Mouse (Mus musculus): ENCODE results near the gene Acadvl. TPM values are rescaled to one million over a fixed set of nuclear protein-coding genes. Genes with fewer than 3 reads are reported as not detected.

The Acadvl gene
- polyA plus RNA-seq, 1 experiment: 308 TPM

- no peaks in the 10 kb centered on the region for H3K36me3 ChIP-seq (ENCODE audit: control insufficient read depth, insufficient read depth, low read length)
- H3K27ac ChIP-seq (ENCODE audit: insufficient read depth, low read depth, low read length): no peak overlapping the region
- DNase-seq: no peak
- 56% methylated on average over 10 of the region's 10 CpGs for WGBS
- H3K27me3 ChIP-seq (replicated peaks; ENCODE audit: control insufficient read depth, insufficient read depth, low read length): no peaks in the 10 kb centered on the region
- no peak overlapping the region for H3K4me3 ChIP-seq (ENCODE audit: insufficient read depth, low read depth, low read length)
- TF ChIP-seq POLR2A (IDR thresholded peaks at IDR 0.05; ENCODE audit: low read depth, low read length) (no peak), CTCF (conservative IDR thresholded peaks at IDR 0.05; ENCODE audit: insufficient read depth, insufficient read length, low read depth, low read length) (peak; percentile 51; the same call in 1 of the 2 replicates)
- no peaks in the 10 kb centered on the region; the same call in 1 of the 2 replicates for H3K4me1 ChIP-seq (ENCODE audit: control insufficient read depth, insufficient read depth, low read length)
Observed at GRCm38 (mm10) chr11:70049816-70050215, 34.6 kb upstream of the Acadvl start.

GRCm38 (mm10) chr11:70049366-70049765 is 34.2 kb upstream of the Acadvl start:
- no peak for DNase-seq
- H3K4me1 ChIP-seq (ENCODE audit: control insufficient read depth, insufficient read depth, low read length): no peaks in the 10 kb centered on the region; the same call in 1 of the 2 replicates
- no peaks in the 10 kb centered on the region for H3K36me3 ChIP-seq (ENCODE audit: control insufficient read depth, insufficient read depth, low read length)
- 67% methylated on average over 6 of the region's 6 CpGs for WGBS
- H3K27me3 ChIP-seq (replicated peaks; ENCODE audit: control insufficient read depth, insufficient read depth, low read length): no peaks in the 10 kb centered on the region
- TF ChIP-seq CTCF (conservative IDR thresholded peaks at IDR 0.05; ENCODE audit: insufficient read depth, insufficient read length, low read depth, low read length): no peak
- no peak overlapping the region for H3K4me3 ChIP-seq (ENCODE audit: insufficient read depth, low read depth, low read length)
- H3K27ac ChIP-seq (ENCODE audit: insufficient read depth, low read depth, low read length): no peak overlapping the region

GRCm38 (mm10) chr11:70045435-70045834 is 30.2 kb upstream of the Acadvl start:
- Histone ChIP-seq H3K36me3 (ENCODE audit: control insufficient read depth, insufficient read depth, low read length) (no peaks in the 10 kb centered on the region), H3K4me1 (ENCODE audit: control insufficient read depth, insufficient read depth, low read length) (no peaks in the 10 kb centered on the region), H3K27me3 (replicated peaks; ENCODE audit: control insufficient read depth, insufficient read depth, low read length) (no peaks in the 10 kb centered on the region), H3K27ac (ENCODE audit: insufficient read depth, low read depth, low read length) (no peak overlapping the region), H3K4me3 (ENCODE audit: insufficient read depth, low read depth, low read length) (no peak overlapping the region)
- WGBS: 37% methylated on average over 9 of the region's 9 CpGs
- no peak for TF ChIP-seq CTCF (conservative IDR thresholded peaks at IDR 0.05; ENCODE audit: insufficient read depth, insufficient read length, low read depth, low read length)
- no peak for TF ChIP-seq POLR2A (IDR thresholded peaks at IDR 0.05; ENCODE audit: low read depth, low read length)
- no peak for DNase-seq

- no peak for TF ChIP-seq CTCF (conservative IDR thresholded peaks at IDR 0.05; ENCODE audit: insufficient read depth, insufficient read length, low read depth, low read length)
- no peak for TF ChIP-seq POLR2A (IDR thresholded peaks at IDR 0.05; ENCODE audit: low read depth, low read length)
- Histone ChIP-seq H3K36me3 (ENCODE audit: control insufficient read depth, insufficient read depth, low read length) (no peaks in the 10 kb centered on the region), H3K4me1 (ENCODE audit: control insufficient read depth, insufficient read depth, low read length) (no peaks in the 10 kb centered on the region), H3K27me3 (replicated peaks; ENCODE audit: control insufficient read depth, insufficient read depth, low read length) (no peaks in the 10 kb centered on the region), H3K27ac (ENCODE audit: insufficient read depth, low read depth, low read length) (no peak overlapping the region), H3K4me3 (ENCODE audit: insufficient read depth, low read depth, low read length) (no peak overlapping the region)
- WGBS: 90% methylated on average over 7 of the region's 7 CpGs
- no peak for DNase-seq
Observed at GRCm38 (mm10) chr11:70043665-70044064, 28.5 kb upstream of the Acadvl start.

GRCm38 (mm10) chr11:70042309-70043085 is 27.3 kb upstream of the Acadvl start:
- no peak overlapping the region for H3K4me3 ChIP-seq (ENCODE audit: insufficient read depth, low read depth, low read length)
- H3K27ac ChIP-seq (ENCODE audit: insufficient read depth, low read depth, low read length): no peak overlapping the region
- H3K4me1 ChIP-seq (ENCODE audit: control insufficient read depth, insufficient read depth, low read length): no peaks in the 10 kb centered on the region
- no peak for DNase-seq
- H3K27me3 ChIP-seq (replicated peaks; ENCODE audit: control insufficient read depth, insufficient read depth, low read length): no peaks in the 10 kb centered on the region
- WGBS: 89% methylated on average over 23 of the region's 23 CpGs
- no peaks in the 10 kb centered on the region for H3K36me3 ChIP-seq (ENCODE audit: control insufficient read depth, insufficient read depth, low read length)
- no peak for TF ChIP-seq CTCF (conservative IDR thresholded peaks at IDR 0.05; ENCODE audit: insufficient read depth, insufficient read length, low read depth, low read length)
- TF ChIP-seq POLR2A (IDR thresholded peaks at IDR 0.05; ENCODE audit: low read depth, low read length): no peak

GRCm38 (mm10) chr11:70040184-70040583 is 25.0 kb upstream of the Acadvl start:
- H3K4me1 ChIP-seq (ENCODE audit: control insufficient read depth, insufficient read depth, low read length): no peaks in the 10 kb centered on the region
- H3K27ac ChIP-seq (ENCODE audit: insufficient read depth, low read depth, low read length): no peak overlapping the region
- H3K4me3 ChIP-seq (ENCODE audit: insufficient read depth, low read depth, low read length): no peak overlapping the region
- H3K27me3 ChIP-seq (replicated peaks; ENCODE audit: control insufficient read depth, insufficient read depth, low read length): no peaks in the 10 kb centered on the region
- no peak for TF ChIP-seq CTCF (conservative IDR thresholded peaks at IDR 0.05; ENCODE audit: insufficient read depth, insufficient read length, low read depth, low read length)
- no peak for TF ChIP-seq POLR2A (IDR thresholded peaks at IDR 0.05; ENCODE audit: low read depth, low read length)
- H3K36me3 ChIP-seq (ENCODE audit: control insufficient read depth, insufficient read depth, low read length): no peaks in the 10 kb centered on the region
- 87% methylated on average over 7 of the region's 7 CpGs for WGBS
- DNase-seq: no peak

GRCm38 (mm10) chr11:70039631-70040030 is 24.4 kb upstream of the Acadvl start:
- Histone ChIP-seq H3K27ac (ENCODE audit: insufficient read depth, low read depth, low read length) (no peak overlapping the region), H3K27me3 (replicated peaks; ENCODE audit: control insufficient read depth, insufficient read depth, low read length) (no peaks in the 10 kb centered on the region), H3K4me3 (ENCODE audit: insufficient read depth, low read depth, low read length) (no peak overlapping the region), H3K36me3 (ENCODE audit: control insufficient read depth, insufficient read depth, low read length) (no peaks in the 10 kb centered on the region), H3K4me1 (ENCODE audit: control insufficient read depth, insufficient read depth, low read length) (no peaks in the 10 kb centered on the region)
- no peak for DNase-seq
- 93% methylated on average over 10 of the region's 10 CpGs for WGBS
- TF ChIP-seq CTCF (conservative IDR thresholded peaks at IDR 0.05; ENCODE audit: insufficient read depth, insufficient read length, low read depth, low read length) (no peak), POLR2A (IDR thresholded peaks at IDR 0.05; ENCODE audit: low read depth, low read length) (no peak)

All from kidney, adult 2 months (tissue).